Mouse (Mus musculus): ENCODE results near the gene Acsl4.

Gene Acsl4

DNA sequence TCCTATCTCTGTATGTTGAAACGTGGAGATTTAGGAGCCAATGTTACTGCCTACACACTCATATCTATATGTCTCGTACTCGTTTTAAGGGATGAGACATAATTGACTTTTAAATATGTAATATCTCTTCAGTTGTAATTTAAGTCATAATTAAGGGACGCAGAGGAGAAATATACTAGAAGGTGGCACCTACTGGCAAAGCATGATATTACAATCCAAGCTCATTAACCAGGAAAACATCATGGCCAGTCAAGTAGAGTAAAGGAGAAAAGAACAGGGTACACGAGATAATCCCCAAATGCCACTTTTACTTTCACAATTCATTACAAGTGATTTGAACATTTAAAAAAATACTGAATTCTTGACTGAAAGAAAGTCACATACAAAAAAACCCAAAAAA is 31.9 kb downstream of the Acsl4 start:
- no peak for DNase-seq (ENCODE audit: low read depth, low spot score)

DNA sequence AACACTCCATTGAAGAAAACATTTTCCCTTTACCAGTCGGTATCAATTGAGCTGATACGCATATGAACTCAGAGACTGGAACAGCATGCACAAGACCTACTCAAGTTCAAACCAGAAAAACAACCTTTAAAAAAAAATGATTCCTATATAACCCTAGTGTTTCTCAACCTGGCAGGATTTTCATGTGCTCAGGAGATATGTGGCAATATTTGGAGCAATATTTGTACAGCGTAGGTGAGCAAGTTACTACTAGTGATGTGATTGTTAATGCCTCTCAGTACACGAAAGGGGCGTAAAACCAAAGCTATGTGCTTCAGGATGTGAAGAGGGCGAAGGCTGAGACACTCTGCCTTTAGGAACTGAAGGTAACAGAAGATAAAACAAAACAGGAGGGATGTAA is 54.1 kb downstream of the Acsl4 start:
- DNase-seq (ENCODE audit: low read depth, low spot score), result no peak

DNA sequence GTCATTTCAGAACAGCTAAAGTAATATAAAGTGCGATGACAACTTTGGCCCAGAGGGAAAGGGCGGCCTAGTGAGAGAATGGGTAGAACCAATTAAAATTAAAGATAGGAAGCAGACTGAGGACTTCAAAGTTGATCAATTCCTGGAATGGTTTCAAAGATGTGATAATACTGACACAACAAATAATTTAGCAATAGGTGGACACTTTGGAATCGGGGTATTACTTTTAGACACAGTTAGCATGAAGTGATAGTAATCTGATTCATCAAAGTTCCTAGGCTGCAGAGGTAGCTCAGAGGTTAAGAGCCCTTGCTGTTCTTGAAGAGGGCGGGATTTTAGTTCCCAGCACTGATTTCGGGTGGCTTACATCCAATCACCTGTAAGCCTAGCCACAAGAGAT is 54.8 kb downstream of the Acsl4 start:
- no peak for DNase-seq (ENCODE audit: low read depth, low spot score)

DNA sequence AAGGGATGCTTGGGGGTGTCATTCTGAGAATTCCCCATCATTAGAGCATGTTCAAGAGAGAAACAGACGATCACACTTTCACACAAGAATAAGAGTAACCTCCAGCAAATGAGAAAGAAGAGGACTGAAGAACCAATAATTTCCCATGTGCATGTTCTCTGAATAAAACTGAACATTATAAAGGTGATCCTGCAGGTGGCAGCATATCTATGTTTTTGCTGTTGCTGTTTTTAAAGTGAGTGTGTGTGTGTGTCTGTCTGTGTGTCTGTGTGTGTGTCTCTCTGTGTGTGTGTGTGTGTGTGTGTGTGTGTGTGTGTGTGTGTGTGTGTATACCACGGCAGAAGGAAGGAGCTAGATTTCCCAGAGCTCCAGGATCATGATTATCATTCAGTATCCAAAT is 64.6 kb downstream of the Acsl4 start:
- no peak for DNase-seq (ENCODE audit: low read depth, low spot score)

DNA sequence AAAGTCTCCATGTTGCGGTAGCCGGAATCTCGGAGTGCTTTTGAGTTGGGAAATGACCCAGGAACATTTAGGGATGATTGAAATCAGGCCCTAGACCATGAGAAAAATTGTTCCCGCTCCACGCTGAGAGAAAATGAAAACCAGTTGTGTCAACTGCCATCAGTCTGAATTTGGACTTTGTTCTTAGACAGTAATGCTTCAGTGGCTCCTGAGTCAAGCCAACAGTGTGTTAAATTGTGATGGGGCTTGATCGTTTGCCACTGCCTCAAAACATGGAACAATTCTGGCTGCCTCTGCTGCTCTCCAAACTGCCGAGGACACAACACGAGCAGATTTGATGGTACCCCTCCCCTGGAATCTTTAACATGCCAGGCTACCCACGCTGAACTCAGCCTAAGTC is 74.2 kb downstream of the Acsl4 start:
- DNase-seq (ENCODE audit: low read depth, low spot score), result no peak

DNA sequence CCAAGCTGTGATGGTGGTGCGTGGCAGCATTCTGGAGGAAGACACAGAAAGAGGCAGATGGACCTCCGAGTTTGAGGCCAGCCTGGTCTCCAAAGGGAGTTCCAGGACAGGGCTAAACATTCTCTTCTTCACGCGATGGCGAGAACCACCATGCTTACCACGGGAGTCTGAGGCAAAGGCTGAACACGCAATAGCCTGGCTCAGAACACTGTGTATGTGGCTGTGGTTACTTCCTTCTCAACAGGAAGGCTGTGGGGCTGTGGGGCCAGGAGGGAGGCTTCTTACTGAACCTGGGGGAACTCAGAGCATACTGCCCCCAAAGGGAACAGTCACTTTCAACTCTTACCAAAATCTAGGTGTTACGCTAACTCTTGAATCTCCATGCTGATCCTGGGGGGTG is 75.1 kb downstream of the Acsl4 start:
- no peak for DNase-seq (ENCODE audit: low read depth, low spot score)

DNA sequence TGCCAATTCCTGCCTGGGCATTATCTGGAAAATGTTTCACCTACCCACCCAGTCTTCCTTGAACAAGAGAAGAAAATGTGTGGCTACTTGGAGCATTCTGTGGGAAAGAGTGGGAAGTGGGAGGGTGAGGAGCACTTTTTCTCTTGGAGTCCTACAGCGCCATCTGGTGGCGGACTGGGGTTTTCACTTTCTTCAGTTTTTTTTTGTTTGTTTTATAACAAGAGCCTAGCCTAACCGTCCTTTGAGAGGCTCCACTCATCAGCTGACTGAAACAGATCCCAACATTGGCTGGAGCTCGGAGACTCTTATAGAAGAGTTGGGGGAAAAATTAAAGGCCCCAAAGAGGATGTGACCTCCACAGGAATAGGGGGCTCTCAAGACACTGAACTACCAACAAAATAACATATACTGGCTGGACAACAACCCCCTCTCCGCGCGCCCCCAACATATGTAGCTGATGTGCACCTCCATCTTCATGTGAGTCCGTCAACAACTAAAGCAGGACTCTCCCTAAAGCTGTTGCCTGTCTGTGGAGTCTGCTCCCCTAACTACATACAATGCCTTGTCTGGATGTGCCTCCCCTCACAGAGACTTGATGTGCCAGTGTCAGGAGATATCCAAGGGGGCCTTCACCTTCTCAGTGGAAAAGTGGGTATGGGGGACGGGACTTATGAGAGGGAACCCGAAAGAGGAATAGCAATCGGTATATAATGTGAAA is 75.9 kb downstream of the Acsl4 start:
- peak; percentile 66 for DNase-seq (ENCODE audit: low read depth, low spot score)

DNA sequence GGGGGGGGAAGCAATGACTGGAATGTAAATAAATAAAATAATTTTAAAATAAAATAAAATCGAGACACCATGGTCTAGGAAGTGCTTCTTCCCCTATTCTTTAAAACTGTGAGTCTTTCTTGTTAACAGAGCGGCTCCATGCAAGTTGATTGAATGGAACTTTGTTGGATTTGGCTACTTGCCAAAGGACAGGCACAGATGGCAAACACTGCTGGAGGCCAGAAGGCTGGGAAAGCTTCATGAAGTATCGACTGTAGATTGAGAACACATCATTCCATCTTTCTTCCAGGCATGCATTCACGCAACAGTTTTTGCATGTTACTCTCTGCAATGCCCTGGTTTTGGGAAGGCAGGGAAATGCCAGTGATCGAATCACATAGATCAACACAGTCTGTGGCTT is 79.9 kb downstream of the Acsl4 start:
- DNase-seq (ENCODE audit: low read depth, low spot score), result no peak

DNA sequence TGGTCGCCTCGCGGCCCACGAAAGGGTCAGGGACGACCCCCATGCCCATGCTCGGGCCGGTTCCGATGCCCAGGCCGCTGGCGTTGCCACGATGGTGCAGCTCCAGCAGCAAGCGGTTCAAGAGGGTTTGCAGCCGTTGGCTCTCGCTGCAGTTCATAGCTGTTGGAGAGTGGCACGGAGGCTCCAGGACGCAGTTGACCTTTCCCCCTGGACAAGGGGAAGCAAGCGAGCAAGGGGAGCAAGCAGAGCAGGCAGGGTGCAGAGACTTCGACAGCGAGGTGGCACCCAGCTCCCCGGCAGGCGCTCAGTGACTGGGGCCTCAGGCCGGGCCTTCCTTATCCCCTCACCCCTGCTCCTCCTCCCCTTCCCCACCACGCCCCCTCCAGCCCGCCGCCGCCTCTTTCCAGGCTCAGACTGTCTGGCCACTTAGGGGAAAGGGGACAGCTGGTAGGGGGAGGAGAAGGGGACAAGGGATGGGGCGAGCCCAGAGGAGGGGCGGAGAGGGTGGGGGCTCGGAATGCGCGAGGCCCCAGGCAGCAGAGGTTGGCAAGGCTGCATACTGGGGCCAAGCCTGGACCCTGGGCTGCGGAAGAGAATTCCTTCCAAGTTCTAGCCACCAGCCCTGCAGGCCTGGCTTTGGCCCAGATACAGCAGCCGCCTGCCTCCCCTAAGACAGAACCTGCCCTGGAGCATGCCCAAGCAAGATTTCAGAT is 84.3 kb downstream of the Acsl4 start, which contains the start of gene Kcne1l:
Gene Kcne1l (minus strand): TSS at position 426 of the 713 bp plus-strand sequence.
- peak; percentile 48 for DNase-seq (ENCODE audit: low read depth, low spot score)

DNA sequence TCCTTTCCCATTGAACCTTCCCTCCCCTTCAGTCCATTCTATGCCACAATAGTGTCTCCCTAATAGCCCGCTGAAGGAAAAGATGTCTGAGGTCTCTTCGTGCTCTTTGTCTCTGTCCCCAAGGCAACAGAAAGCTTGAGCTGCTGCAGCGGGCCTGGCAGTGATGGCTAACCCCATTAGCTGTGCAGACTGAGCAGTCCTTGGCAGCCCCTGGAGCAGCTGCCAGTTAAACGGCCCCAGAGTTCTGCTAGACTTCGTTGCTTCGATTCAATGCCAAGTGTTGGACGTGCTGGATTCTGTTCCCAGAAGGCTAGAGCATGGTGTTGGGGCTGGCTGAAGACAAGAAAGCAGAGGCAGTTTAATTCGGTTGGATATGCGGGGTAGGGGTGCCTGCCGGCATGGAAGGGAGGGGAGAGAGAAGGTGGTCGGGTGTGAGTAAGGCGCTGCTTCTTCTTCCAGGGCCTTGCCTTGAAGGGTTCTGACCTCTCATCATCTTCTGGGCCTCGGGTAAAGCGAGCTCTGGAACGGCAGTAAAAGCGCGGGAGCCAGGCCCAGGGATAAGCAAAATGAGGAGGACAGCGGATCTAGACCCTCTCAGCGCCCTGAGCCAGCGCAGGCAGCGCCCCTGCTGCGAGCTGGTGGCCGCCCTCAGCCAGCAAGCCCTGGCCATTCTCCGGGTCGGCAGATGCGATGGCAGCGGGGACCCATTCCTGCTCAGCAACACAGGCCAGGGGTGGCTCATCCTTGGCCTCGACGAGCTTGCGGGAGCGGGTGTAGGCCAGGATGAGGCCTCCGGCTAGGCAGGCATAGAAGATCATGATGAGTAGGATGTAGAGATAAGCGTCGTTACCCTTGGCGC is 85.1 kb downstream of the Acsl4 start:
- DNase-seq (ENCODE audit: low read depth, low spot score), result no peak

DNA sequence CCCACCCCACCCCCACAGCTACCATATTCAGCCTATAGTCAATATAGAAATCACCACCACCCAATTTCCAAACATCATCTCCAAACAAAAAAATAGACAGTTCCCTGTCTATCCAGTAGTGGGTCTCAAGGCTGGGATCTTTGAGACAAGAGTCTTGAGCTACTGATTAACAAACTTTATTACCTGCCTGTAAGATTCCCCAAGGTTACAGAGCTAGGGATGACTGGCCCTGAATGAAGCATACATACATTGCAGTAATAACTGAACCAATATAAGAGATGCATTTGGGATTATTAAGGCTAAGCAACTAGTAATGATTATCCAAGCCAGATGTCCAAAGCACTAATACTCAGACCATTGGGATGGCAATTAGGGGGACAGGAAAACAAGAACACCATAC is 85.7 kb downstream of the Acsl4 start:
- DNase-seq (ENCODE audit: low read depth, low spot score), result no peak

DNA sequence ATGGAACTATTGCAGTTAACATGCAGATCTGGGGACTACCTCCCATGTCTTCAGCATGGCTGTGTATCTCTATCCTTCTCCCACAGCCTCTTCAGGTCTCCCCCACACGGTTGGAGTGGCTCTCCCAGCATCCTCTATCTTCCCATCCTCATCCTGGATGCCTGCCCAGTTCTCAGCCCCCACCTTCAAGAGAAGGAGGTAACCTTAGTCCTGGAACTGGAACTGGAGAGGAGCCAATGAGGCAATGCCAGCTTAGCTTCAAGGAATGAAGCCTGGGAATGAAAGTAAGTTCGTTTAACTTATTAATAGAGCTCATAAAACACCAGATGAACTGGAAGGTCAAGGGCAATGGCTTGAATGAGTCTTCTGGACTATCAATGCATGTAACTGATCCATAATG is 86.9 kb downstream of the Acsl4 start:
- no peak for DNase-seq (ENCODE audit: low read depth, low spot score)

DNA sequence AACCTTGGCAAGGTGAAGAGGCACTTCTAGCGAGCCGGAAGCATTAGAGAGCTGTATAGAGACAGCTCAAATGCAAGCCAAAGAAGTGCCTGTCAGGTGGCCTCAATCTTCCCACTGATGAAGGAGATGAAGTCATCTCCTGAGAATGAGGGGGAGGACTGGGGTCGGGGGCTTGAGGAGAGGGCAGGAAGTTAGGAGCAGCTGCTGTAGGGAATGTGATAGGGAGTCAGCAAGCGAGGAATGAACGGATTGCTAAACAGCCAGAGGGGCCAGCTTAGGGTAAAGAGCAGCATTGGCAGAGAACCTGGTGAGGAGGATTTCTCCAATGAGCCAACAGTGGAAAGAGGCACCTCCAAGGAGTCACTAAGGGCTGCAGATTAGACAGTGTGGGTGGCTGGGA is 104.4 kb downstream of the Acsl4 start:
- no peak for DNase-seq (ENCODE audit: low read depth, low spot score)

DNA sequence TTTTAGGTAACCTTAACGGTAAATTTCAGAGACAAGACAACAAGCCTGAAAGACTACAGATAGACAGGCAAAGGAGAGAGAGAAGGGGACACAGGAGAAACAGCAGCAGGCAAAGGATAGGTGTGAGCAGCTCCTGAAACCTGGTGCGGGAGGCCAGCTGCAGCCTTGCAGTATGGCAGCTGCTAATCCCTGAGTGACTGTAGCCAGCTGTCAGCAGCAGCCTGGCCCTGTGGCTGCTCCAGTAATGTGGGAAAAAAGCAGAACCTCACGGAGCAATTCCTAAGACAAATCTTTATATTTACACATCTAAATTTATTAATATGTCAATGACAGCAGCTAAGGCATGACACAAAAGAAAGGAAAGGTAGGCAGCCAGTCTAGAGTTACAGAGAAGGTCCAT is 113.8 kb downstream of the Acsl4 start:
- DNase-seq (ENCODE audit: low read depth, low spot score), result no peak

DNA sequence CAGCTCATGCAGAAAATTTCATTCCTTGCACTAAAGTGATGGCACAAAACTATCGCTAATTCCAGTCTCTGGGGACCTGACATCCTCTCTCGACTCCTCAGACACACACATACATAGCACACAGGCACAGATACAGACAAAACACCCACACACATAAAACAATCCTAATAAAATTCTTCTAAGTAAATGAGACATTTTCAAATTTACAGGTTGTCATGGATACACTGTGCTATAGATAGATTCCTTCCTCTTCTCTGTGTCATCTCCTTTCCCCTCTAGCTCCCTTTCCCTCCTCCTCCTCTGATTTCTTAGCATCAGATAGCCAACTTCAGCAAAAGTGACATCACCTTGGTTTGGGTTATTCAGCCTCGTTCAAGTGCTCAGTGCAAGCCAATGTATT is 114.3 kb downstream of the Acsl4 start:
- no peak for DNase-seq (ENCODE audit: low read depth, low spot score)
